Mouse (Mus musculus): ENCODE data around the gene Hyal1.

- TF ChIP-seq CTCF (IDR thresholded peaks at IDR 0.05; ENCODE audit: low read depth) (no peak), EP300 (IDR thresholded peaks at IDR 0.05; ENCODE audit: low read depth) (no peak)
These were observed 9.8 kb downstream of the Hyal1 start for GRCm38 (mm10) chr9:107586504-107586903.

Data from heart, postnatal 0 days (tissue).